Mouse (Mus musculus) ES-Bruce4 (cell line): ENCODE results near the gene Wtap. TPM values are rescaled to one million over a fixed set of nuclear protein-coding genes. Genes with fewer than 3 reads are reported as not detected.
"Not testable (repeated sequence)": the region's sequence is repeated elsewhere in the genome, so short reads cannot be mapped to it uniquely, and the experiment has no call there.

ENCODE experiments used
- H3K27ac ChIP-seq: 2 replicates; pipeline ENCODE4 v1.5.1; 2012; ENCODE audit warnings: low read length, inconsistent platforms; ENCODE audit not compliant: insufficient read depth
- H3K27me3 ChIP-seq: 2 replicates; pipeline ENCODE4 v1.6.1; 2012; ENCODE audit warnings: mild to moderate bottlenecking, low read length, inconsistent platforms; ENCODE audit not compliant: control insufficient read depth, poor library complexity, insufficient read depth, severe bottlenecking
- H3K36me3 ChIP-seq: 2 replicates; pipeline ENCODE4 v1.6.1; 2012; ENCODE audit warnings: inconsistent platforms, mild to moderate bottlenecking, low read length, moderate library complexity; ENCODE audit not compliant: control insufficient read depth, poor library complexity, insufficient read depth, severe bottlenecking
- H3K4me1 ChIP-seq: one replicate; pipeline ENCODE4 v1.8.1; 2011; ENCODE audit warnings: low read length; ENCODE audit not compliant: control insufficient read depth, insufficient read depth
- H3K4me3 ChIP-seq: 2 replicates; pipeline ENCODE4 v1.5.1; 2011; ENCODE audit warnings: low read depth, mild to moderate bottlenecking, low read length
- H3K9ac ChIP-seq: 2 replicates; pipeline ENCODE4 v1.6.1; 2012; ENCODE audit warnings: low read depth, mild to moderate bottlenecking, inconsistent platforms; ENCODE audit not compliant: poor library complexity, severe bottlenecking
- H3K9me3 ChIP-seq: replicated peaks from 2 replicates; pipeline ENCODE4 v1.6.1; 2012; ENCODE audit warnings: mild to moderate bottlenecking, low read length, inconsistent platforms; ENCODE audit not compliant: control insufficient read depth, poor library complexity, insufficient read depth, severe bottlenecking
- CTCF ChIP-seq: IDR thresholded peaks from one replicate; pipeline ENCODE4 v1.8.1; 2011; ENCODE audit warnings: low read depth, low read length
- EP300 ChIP-seq: IDR thresholded peaks from 2 replicates; pipeline ENCODE4 v1.6.1; 2011; ENCODE audit warnings: low read depth, low read length; ENCODE audit not compliant: insufficient read depth
- POLR2A ChIP-seq: IDR thresholded peaks from one replicate; pipeline ENCODE4 v1.8.1; 2011; ENCODE audit warnings: low read length; ENCODE audit not compliant: insufficient read depth
- polyA plus RNA-seq: library from polyadenylated mRNA; stranded (reverse); fragments of >200 nt; gene quantifications from 2 replicates; pipeline ENCODE4 v1.2.4, GENCODE M21; 2011; ENCODE audit warnings: low read depth; ENCODE audit not compliant: missing spikeins, insufficient read depth, insufficient read length

Wtap gene
- polyA plus RNA-seq, 1 experiment = 132 TPM

DNA sequence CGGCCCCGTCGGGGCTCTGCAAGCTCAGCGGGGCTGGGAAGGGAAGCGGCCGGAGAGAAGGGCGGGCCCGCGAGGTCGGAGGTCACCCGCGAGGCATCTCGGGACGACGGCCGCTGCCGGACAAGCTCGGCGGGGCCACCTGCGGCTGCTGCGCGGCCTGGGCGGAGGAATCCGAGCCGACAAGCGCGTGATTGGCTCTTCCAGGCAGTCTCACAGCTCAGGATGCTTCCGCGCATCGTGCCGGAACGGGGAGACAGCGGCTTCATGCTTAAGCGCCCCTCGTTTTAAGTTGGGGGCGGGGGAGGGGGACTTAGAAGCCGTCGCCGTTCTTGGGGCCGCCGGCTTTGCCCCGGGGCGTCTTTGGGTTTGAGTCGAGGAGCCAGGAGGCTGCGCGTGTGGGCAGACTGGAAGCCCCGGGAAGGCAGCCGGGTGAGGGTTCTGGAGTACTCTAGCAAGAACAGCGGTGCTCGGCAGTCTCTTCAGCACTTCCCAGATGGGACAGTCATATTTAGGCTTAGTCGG, 1.4 kb downstream of the Wtap start:
- no peaks in the 10 kb centered on the region for H3K4me1 ChIP-seq
- H3K36me3 ChIP-seq = peaks cover 7% of the 10 kb centered on the region
- peak overlapping the region; percentile 71 for H3K4me3 ChIP-seq
- peak overlapping the region; percentile 100 for H3K9ac ChIP-seq
- H3K27ac ChIP-seq = peak overlapping the region; percentile 92
- TF ChIP-seq POLR2A = peak; percentile 37
- peak; percentile 84; the same call in 1 of the 2 replicates for TF ChIP-seq EP300
- TF ChIP-seq CTCF = no peak
- H3K9me3 ChIP-seq = no peaks in the 10 kb centered on the region
- H3K27me3 ChIP-seq = no peaks in the 10 kb centered on the region

GRCm38 (mm10) chr17:12991635-12992358, 2.2 kb downstream of the Wtap start:
- H3K9me3 ChIP-seq = no peaks in the 10 kb centered on the region
- no peaks in the 10 kb centered on the region for H3K27me3 ChIP-seq
- H3K9ac ChIP-seq = peak overlapping the region; percentile 100
- TF ChIP-seq POLR2A (no peak), CTCF (no peak), EP300 (no peak)
- no peaks in the 10 kb centered on the region for H3K4me1 ChIP-seq
- H3K27ac ChIP-seq = peak overlapping the region; percentile 79
- peak overlapping the region; percentile 91 for H3K4me3 ChIP-seq
- peaks cover 7% of the 10 kb centered on the region for H3K36me3 ChIP-seq

DNA sequence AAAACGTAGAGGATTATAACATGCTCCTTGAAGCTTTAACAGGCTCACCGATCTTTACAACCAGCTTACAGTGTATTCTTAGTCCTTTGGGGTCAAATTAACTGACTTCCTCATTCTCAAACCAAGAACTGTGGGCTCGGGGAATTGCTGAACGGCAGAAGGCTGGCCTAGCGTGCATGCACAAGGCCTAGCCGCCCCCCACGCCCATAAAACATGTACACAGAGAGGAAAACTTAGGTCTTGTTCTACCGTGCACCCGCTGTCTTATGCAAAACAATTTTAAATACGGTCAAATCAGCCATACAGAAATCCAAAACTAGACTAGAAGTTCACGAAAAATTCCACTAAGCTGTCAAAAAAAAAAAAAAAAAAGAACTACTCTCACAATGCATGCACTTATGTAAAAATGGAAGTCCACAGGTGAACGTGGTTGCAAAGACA, 2.8 kb downstream of the Wtap start:
- peak overlapping the region; percentile 99 for H3K4me3 ChIP-seq
- H3K4me1 ChIP-seq = no peaks in the 10 kb centered on the region
- peak overlapping the region; percentile 100 for H3K9ac ChIP-seq
- H3K27me3 ChIP-seq = no peaks in the 10 kb centered on the region
- TF ChIP-seq EP300 (no peak), CTCF (no peak), POLR2A (no peak)
- peak overlapping the region; percentile 79 for H3K27ac ChIP-seq
- H3K9me3 ChIP-seq = no peaks in the 10 kb centered on the region
- H3K36me3 ChIP-seq = peaks cover 7% of the 10 kb centered on the region

GRCm38 (mm10) chr17:12990567-12991145, 3.3 kb downstream of the Wtap start:
- TF ChIP-seq POLR2A (no peak), EP300 (no peak), CTCF (no peak)
- peak overlapping the region; percentile 79 for H3K27ac ChIP-seq
- peak overlapping the region; percentile 99 for H3K4me3 ChIP-seq
- no peaks in the 10 kb centered on the region for H3K27me3 ChIP-seq
- no peaks in the 10 kb centered on the region for H3K9me3 ChIP-seq
- H3K9ac ChIP-seq = peak overlapping the region; percentile 100
- peaks cover 10% of the 10 kb centered on the region for H3K36me3 ChIP-seq
- no peaks in the 10 kb centered on the region for H3K4me1 ChIP-seq

GRCm38 (mm10) chr17:12988096-12988495, 5.9 kb downstream of the Wtap start:
- not testable (repeated sequence) for H3K27me3 ChIP-seq, H3K9me3 ChIP-seq, H3K9ac ChIP-seq, H3K4me1 ChIP-seq
- H3K36me3 ChIP-seq = peaks cover 33% of the 10 kb centered on the region
- peak overlapping the region; percentile 60; the same call in 1 of the 2 replicates for H3K27ac ChIP-seq
- H3K4me3 ChIP-seq = peak overlapping the region; percentile 6; the same call in 1 of the 2 replicates

DNA sequence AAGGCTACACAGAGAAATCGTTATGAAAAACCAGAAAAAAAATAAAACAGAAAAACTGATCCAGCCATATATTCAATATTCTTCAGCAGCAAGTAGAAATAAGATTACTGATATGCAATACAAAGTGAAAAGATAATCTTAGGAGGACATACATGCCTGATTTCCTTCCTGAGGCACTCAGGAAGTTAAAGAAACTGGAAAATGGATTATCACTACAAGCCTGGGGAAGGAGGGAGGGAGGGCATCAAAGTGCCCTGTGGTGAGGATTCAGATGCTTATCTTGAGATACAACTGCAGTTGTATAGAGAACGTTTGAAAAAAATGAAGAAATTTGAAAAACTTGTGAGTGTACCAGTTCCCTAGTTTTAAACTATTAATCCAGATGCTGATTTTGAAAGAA, 10.0 kb downstream of the Wtap start:
- Histone ChIP-seq H3K27ac (no peak overlapping the region), H3K36me3 (peaks cover 65% of the 10 kb centered on the region), H3K4me1 (no peaks in the 10 kb centered on the region), H3K9ac (no peak overlapping the region), H3K27me3 (no peaks in the 10 kb centered on the region), H3K4me3 (no peak overlapping the region), H3K9me3 (no peaks in the 10 kb centered on the region)
- TF ChIP-seq POLR2A = no peak
- no peak for TF ChIP-seq EP300
- TF ChIP-seq CTCF = no peak
